ENCODE assay signal across 14 mouse cellular contexts in genomic region chr14:30184013-30184412, GRCm38 (mm10).
"Had no signal": no experiment of that assay in that cellular context is flagged by ENCODE, and none has a peak within 500 bp of the region (broad histone marks: within the 10 kb centered on the region; RNA-seq: fewer than 3 reads in every experiment).

No protein-coding gene starts in this region.

- H3K36me3 ChIP-seq: limb, embryonic 10.5 days; liver, embryonic 15.5 days; midbrain, embryonic 13.5 days had no signal

- ATAC-seq: midbrain, embryonic 13.5 days had no signal

- H3K27ac ChIP-seq: kidney, postnatal 0 days; left cerebral cortex, adult 2 months; limb, embryonic 10.5 days; liver, embryonic 15.5 days; midbrain, embryonic 13.5 days; neural tube, embryonic 15.5 days had no signal

- H3K27me3 ChIP-seq: liver, embryonic 15.5 days; midbrain, embryonic 13.5 days; neural tube, embryonic 15.5 days had no signal

- H3K4me3 ChIP-seq: left cerebral cortex, adult 2 months; limb, embryonic 10.5 days; liver, embryonic 15.5 days; midbrain, embryonic 13.5 days; myocyte; neural tube, embryonic 15.5 days had no signal

- DNase-seq: kidney, adult 11 months; kidney, adult 9 months; kidney, postnatal 36 days; lung, adult 2 months; lung, postnatal 36 days; retina, postnatal 1 day; right cerebral cortex, postnatal 4 days had no signal

- H3K4me1 ChIP-seq: liver, embryonic 15.5 days; midbrain, embryonic 13.5 days; neural tube, embryonic 15.5 days had no signal
